Mouse (Mus musculus) left cerebral cortex, adult 8-10 months (tissue): Measurements from ENCODE around the gene Rragc. TPM values are rescaled to one million over a fixed set of nuclear protein-coding genes. Genes with fewer than 3 reads are reported as not detected.
A peak's percentile ranks its signal among the peaks of the same experiment; 100 is the strongest.
"Not testable (repeated sequence)": the region's sequence is repeated elsewhere in the genome, so short reads cannot be mapped to it uniquely, and the experiment has no call there.

Source experiments
- DNase-seq, 2 experiments: peaks; one replicate each; pipeline ENCODE4 v3.0.0; 2022; ENCODE audit warnings: low spot score in 2 of 2
- total RNA-seq, 4 experiments: library from RNA; stranded (reverse); gene quantifications; 2 replicates each; pipeline ENCODE4 v1.2.4; 2022

The Rragc gene
- 10 to 100 TPM; 66.4 to 69.6 (median 67.6) TPM for total RNA-seq

GRCm38 (mm10) chr4:123916748-123917547 is at the start of gene Rragc:
Rragc (plus strand) TSS chr4:123917446.
- peak; percentile 99 to 100 for DNase-seq

GRCm38 (mm10) chr4:123893726-123894125 is 23.5 kb upstream of the Rragc start:
- DNase-seq: no peak

GRCm38 (mm10) chr4:123894295-123894694 is 23.0 kb upstream of the Rragc start:
- no peak for DNase-seq

- no peak for DNase-seq
Measured at GRCm38 (mm10) chr4:123898696-123899095, 18.6 kb upstream of the Rragc start.

GRCm38 (mm10) chr4:123903432-123903831 is 13.8 kb upstream of the Rragc start:
- DNase-seq: no peak

- DNase-seq: peak; percentile 97 to 98
Measured at GRCm38 (mm10) chr4:123904333-123905125, 12.7 kb upstream of the Rragc start, which contains the start of gene Mycbp. Mycbp (plus strand) TSS chr4:123904832.

GRCm38 (mm10) chr4:123905126-123905668 is 12.0 kb upstream of the Rragc start:
- no peak for DNase-seq

- no peak for DNase-seq
Measured at GRCm38 (mm10) chr4:123911503-123911902, 5.7 kb upstream of the Rragc start.

- DNase-seq: no peak
Measured at GRCm38 (mm10) chr4:123912431-123912830, 4.8 kb upstream of the Rragc start.

GRCm38 (mm10) chr4:123917548-123918140 is 398 bp downstream of the Rragc start, which contains the start of gene 4930535I16Rik:
4930535I16Rik (minus strand) TSS chr4:123918022.
- no peak for DNase-seq

GRCm38 (mm10) chr4:123918851-123919250 is 1.6 kb downstream of the Rragc start:
- DNase-seq: no peak

GRCm38 (mm10) chr4:123921055-123921565 is 3.9 kb downstream of the Rragc start:
- no peak for DNase-seq

- no peak for DNase-seq
Measured at GRCm38 (mm10) chr4:123927961-123928360, 10.7 kb downstream of the Rragc start.

GRCm38 (mm10) chr4:123929994-123930393 is 12.7 kb downstream of the Rragc start:
- no peak for DNase-seq

GRCm38 (mm10) chr4:123934306-123934705 is 17.1 kb downstream of the Rragc start:
- no peak for DNase-seq

GRCm38 (mm10) chr4:123936059-123936458 is 18.8 kb downstream of the Rragc start:
- no peak for DNase-seq

- DNase-seq: peak; percentile 23 to 67
Measured at GRCm38 (mm10) chr4:123939838-123940237, 22.6 kb downstream of the Rragc start.

GRCm38 (mm10) chr4:123940878-123941277 is 23.6 kb downstream of the Rragc start:
- DNase-seq: not testable (repeated sequence)

- DNase-seq: no peak
Measured at GRCm38 (mm10) chr4:123946701-123947100, 29.5 kb downstream of the Rragc start.

- DNase-seq: no peak
Measured at GRCm38 (mm10) chr4:123947149-123947548, 29.9 kb downstream of the Rragc start.

- no peak for DNase-seq
Measured at GRCm38 (mm10) chr4:123948901-123949300, 31.7 kb downstream of the Rragc start.
